Mouse (Mus musculus) lung, adult 2 months (tissue): Measurements from ENCODE around the gene Eml3. TPM values are rescaled to one million over a fixed set of nuclear protein-coding genes. Genes with fewer than 3 reads are reported as not detected.

ENCODE experiments used
- DNase-seq: peaks from one replicate; pipeline ENCODE4 v3.0.0; 2022
- H3K4me1 ChIP-seq: fragments of 200-500 bp; 2 replicates; pipeline ENCODE4 v1.6.1; 2011; ENCODE audit warnings: low read length; ENCODE audit not compliant: control insufficient read depth, insufficient read depth
- H3K4me3 ChIP-seq: fragments of 200-500 bp; replicated peaks from 2 replicates; pipeline ENCODE3; 2011; ENCODE audit warnings: low read depth, mild to moderate bottlenecking, control low read depth, low read length; ENCODE audit errors: extremely low read depth
- CTCF ChIP-seq: fragments of 200-500 bp; IDR thresholded peaks from 2 replicates; pipeline ENCODE4 v1.5.1; 2011; ENCODE audit warnings: mild to moderate bottlenecking, low read length, control low read depth; ENCODE audit not compliant: insufficient read depth
- POLR2A ChIP-seq: fragments of 200-500 bp; IDR thresholded peaks from 2 replicates; pipeline ENCODE4 v1.6.1; 2011; ENCODE audit warnings: low read depth, mild to moderate bottlenecking, control low read depth, low read length, borderline replicate concordance; ENCODE audit errors: extremely low read depth
- WGBS: fragments of 180-500 bp; shearing (Covaris S2); methylation state at CpG from one replicate; pipeline ENCODE4 v1.1.7; 2018; 5-methylcytosine and 5-hydroxymethylcytosine counted together
- polyA plus RNA-seq: library from polyadenylated mRNA; depleted of rRNA; stranded (reverse); fragments of >200 nt; gene quantifications from 2 replicates; pipeline ENCODE4 v1.2.3, GENCODE M21; 2012

Gene Eml3
- polyA plus RNA-seq, 1 experiment = 65.5 TPM

GRCm38 (mm10) chr19:8944750-8945149 lies 15.4 kb downstream of the Eml3 start:
- TF ChIP-seq CTCF (no peak), POLR2A (no peak)
- Histone ChIP-seq H3K4me3 (no peak overlapping the region), H3K4me1 (peaks cover 20% of the 10 kb centered on the region)
- 16% methylated on average over 5 of the region's 5 CpGs for WGBS
- no peak for DNase-seq

GRCm38 (mm10) chr19:8945251-8945650 lies 15.9 kb downstream of the Eml3 start:
- 48% methylated on average over 6 of the region's 6 CpGs for WGBS
- no peak overlapping the region for H3K4me3 ChIP-seq
- no peak for DNase-seq
- TF ChIP-seq CTCF (no peak), POLR2A (no peak)
- peaks cover 20% of the 10 kb centered on the region for H3K4me1 ChIP-seq

GRCm38 (mm10) chr19:8946929-8947328 lies 17.6 kb downstream of the Eml3 start:
- H3K4me3 ChIP-seq = no peak overlapping the region
- TF ChIP-seq CTCF (no peak), POLR2A (no peak)
- 86% methylated on average over 7 of the region's 7 CpGs for WGBS
- H3K4me1 ChIP-seq = peaks cover 14% of the 10 kb centered on the region
- no peak for DNase-seq

DNA sequence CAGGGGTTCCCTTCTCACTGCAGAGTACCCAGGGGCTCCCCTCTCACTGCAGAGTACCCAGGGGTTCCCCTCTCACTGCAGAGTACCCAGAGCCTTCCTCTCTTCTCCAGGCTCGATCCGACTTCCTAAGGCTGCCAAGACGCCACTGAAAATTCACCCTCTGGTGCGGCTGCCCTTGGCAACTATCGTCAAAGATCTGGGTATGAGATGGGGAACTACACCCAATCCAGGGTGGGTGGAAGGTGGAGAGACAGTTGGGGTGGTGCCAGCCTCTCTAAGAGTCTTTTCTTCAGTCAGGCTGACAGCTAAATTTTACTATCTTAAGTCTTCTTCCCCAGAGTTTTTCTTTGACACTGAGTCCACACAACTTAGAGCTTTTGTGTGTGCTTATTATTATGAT lies 20.8 kb downstream of the Eml3 start:
- no peak for TF ChIP-seq CTCF
- TF ChIP-seq POLR2A = no peak
- peaks cover 8% of the 10 kb centered on the region; the same call in 1 of the 2 replicates for H3K4me1 ChIP-seq
- no peak overlapping the region for H3K4me3 ChIP-seq
- DNase-seq = no peak
- 93% methylated on average over 5 of the region's 5 CpGs for WGBS

DNA sequence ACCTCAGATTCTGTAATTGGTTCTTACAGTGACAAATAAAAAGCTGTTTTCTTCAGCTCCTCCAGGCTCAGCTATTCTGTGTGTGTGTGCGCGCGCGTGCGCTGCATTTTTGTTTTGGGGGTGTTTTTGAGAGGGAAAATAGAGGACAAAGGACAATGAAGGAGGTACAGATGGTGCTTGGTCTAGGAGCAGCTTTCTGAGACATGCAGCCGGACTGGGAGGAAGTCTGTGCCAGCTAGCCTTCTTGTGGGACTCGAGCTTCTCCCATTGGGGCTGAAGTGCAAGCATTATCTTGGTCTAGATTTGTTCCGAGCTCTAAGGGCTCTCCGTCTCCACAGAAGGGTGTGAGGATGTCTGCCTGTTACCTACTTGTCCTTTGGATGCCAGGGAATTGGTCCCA lies 22.9 kb downstream of the Eml3 start:
- 82% methylated on average over 9 of the region's 9 CpGs for WGBS
- Histone ChIP-seq H3K4me3 (no peak overlapping the region), H3K4me1 (peaks cover 8% of the 10 kb centered on the region; the same call in 1 of the 2 replicates)
- TF ChIP-seq POLR2A (no peak), CTCF (no peak)
- DNase-seq = no peak

DNA sequence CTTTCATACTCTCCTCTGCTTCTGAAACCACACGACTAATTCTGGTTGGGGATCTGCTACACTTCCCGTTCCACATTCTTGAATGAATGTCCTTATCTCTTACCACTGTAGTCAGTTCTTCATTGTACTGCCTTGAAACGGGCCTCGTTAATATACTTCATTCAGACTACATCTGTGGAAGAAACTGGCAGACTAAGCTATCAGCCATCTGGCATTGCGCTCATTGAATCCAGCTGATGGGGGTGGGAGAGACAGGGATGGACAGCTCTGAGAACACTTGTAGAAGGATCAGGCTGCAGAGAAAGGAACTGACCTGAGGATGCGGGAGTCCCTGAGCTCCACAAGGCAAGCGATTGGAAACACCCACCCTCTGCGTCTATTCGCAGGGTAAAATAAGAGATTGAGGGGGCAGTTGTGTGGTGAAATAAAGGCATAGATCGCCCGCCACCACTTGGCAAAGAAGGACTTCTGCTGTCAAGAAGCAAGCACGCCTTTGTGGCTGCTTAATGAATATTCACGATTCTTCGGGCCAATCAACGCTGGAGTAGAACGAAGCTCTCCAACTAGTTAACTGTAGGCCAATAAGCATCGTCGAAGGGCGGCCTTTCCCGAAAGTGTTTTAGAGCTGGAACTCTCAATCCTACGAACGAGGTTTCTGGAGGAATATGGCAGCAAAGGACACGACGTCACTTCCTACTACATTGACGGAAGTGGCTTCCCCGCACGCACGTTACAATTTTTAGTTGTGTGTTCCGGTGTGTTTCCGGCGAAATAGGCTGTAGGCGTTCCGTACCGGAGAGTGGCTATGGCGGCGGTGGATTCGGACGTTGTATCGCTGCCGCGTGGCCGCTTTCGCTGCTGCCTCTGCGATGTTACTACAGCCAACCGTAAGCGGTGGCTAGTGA lies 24.0 kb downstream of the Eml3 start, which contains the start of gene Tut1:
Gene Tut1 (plus strand): TSS at position 713 of the 905 bp plus-strand sequence.
- TF ChIP-seq CTCF (no peak), POLR2A (peak; percentile 70; the same call in 1 of the 2 replicates)
- Histone ChIP-seq H3K4me1 (peaks cover 8% of the 10 kb centered on the region; the same call in 1 of the 2 replicates), H3K4me3 (peak within 1 kb of the TSS; percentile 80)
- peak; percentile 91 for DNase-seq
- WGBS = 2% methylated on average over 46 of the region's 46 CpGs

GRCm38 (mm10) chr19:8954171-8954570 lies 24.8 kb downstream of the Eml3 start:
- 4% methylated on average over 9 of the region's 9 CpGs for WGBS
- no peak for TF ChIP-seq POLR2A
- no peak for TF ChIP-seq CTCF
- DNase-seq = no peak
- Histone ChIP-seq H3K4me3 (peak overlapping the region; percentile 80), H3K4me1 (peaks cover 8% of the 10 kb centered on the region; the same call in 1 of the 2 replicates)

DNA sequence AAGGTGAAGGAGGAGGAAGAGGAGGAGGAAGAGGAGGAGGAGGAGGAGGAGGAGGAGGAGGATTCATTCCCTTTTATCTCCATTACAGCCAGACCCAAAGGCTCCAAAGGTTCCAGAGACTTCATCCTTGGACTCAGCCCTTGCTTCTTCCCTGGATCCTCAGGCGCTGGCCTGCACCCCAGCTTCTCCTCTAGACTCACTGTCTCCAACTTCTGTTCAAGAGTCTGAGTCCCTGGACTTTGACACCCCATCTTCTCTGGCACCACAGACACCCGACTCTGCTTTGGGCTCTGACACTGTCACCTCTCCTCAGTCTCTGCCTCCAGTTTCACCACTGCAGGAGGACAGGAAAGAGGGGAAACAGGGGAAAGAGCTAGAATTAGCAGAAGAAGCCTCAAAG lies 32.9 kb downstream of the Eml3 start:
- Histone ChIP-seq H3K4me3 (no peak overlapping the region), H3K4me1 (0 out of 2 replicates have a peak, but pooled peaks cover 3% of the 10 kb centered on the region)
- WGBS = 88% methylated on average over 2 of the region's 2 CpGs
- TF ChIP-seq POLR2A (no peak), CTCF (no peak)
- no peak for DNase-seq

DNA sequence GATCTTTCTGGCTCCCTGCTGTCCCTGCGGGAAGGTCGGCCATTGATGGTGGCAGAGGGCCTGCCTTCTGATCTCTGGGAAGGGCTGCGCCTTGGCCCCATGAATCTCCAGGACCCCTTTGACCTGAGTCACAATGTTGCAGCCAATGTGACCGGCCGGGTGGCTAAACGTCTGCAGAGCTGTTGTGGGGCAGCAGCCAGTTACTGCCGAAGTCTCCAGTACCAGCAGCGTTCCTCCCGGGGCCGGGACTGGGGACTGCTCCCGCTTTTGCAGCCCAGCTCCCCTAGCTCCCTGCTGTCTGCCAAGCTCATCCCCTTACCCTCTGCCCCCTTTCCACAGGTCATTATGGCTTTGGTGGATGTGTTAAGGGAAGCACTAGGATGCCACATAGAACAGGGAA lies 35.7 kb downstream of the Eml3 start:
- Histone ChIP-seq H3K4me1 (peaks cover 8% of the 10 kb centered on the region), H3K4me3 (no peak overlapping the region)
- DNase-seq = no peak
- no peak for TF ChIP-seq CTCF
- TF ChIP-seq POLR2A = no peak
- 83% methylated on average over 11 of the region's 11 CpGs for WGBS

GRCm38 (mm10) chr19:8965771-8966170 lies 36.4 kb downstream of the Eml3 start:
- Histone ChIP-seq H3K4me1 (peaks cover 8% of the 10 kb centered on the region), H3K4me3 (no peak overlapping the region)
- 47% methylated on average over 8 of the region's 8 CpGs for WGBS
- TF ChIP-seq CTCF = no peak
- no peak for TF ChIP-seq POLR2A
- DNase-seq = no peak
